Mouse (Mus musculus): ENCODE results near the gene Secisbp2. TPM values are rescaled to one million over a fixed set of nuclear protein-coding genes. Genes with fewer than 3 reads are reported as not detected.
"Not testable (repeated sequence)": the region's sequence is repeated elsewhere in the genome, so short reads cannot be mapped to it uniquely, and the experiment has no call there.

Secisbp2 gene
- polyA plus RNA-seq, 1 experiment: 19.7 TPM

DNA sequence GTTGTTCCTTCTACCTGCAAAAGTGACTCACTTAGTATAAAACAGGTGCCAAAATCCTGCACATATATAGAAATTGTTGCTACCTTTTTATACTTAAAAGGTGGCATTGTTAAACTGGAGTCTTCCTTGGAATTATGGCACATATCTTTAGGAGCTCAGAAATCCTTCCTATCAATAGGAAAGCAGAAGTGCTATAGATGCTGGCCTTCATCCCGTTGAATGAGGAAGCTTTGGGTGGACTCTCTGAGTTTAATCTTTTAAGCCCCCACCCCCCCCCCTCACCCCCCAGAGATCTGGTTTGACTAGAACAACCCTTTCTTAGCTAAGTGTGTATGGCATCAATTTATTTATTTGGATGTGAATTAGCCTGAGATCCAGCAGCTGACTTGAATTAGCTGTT, 1.8 kb upstream of the Secisbp2 start:
- H3K4me1 ChIP-seq (ENCODE audit: control insufficient read depth, insufficient read depth, low read length): peaks cover 2% of the 10 kb centered on the region
- H3K27me3 ChIP-seq (ENCODE audit: control insufficient read depth, insufficient read depth, low read length): no peaks in the 10 kb centered on the region
- no peak for TF ChIP-seq CTCF (IDR thresholded peaks at IDR 0.05; ENCODE audit: control insufficient read depth, insufficient read depth, insufficient replicate concordance, low read depth, low read length)
- TF ChIP-seq POLR2A (IDR thresholded peaks at IDR 0.05; ENCODE audit: control insufficient read depth, low read depth, low read length): no peak
- no peak overlapping the region for H3K4me3 ChIP-seq (ENCODE audit: control insufficient read depth, low read depth, low read length)
- H3K36me3 ChIP-seq (ENCODE audit: control insufficient read depth, insufficient read depth, low read length): peaks cover 4% of the 10 kb centered on the region
- no peak overlapping the region for H3K27ac ChIP-seq (ENCODE audit: control insufficient read depth, insufficient read depth, low read depth, low read length)

DNA sequence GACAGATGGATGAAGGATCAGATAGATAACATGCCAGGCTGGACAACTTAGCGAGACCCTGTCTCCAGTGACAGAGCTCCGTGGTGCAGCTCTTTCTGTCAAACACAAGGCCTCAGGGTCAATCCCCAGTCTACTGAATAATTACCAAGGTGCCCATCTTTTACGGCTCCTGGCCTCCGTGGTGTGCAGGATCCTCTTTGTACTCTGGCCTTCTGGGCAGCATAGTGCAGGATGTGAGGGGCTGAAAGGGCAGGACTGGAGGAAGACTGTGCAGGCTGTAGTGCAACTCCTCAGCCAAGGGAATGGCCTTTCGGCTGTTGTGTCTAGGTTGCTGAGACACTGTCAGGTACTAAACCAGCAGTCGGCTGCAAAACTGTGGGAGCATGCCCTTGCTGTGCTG, 1.7 kb downstream of the Secisbp2 start:
- Histone ChIP-seq H3K4me3 (ENCODE audit: control insufficient read depth, low read depth, low read length) (no peak overlapping the region), H3K36me3 (ENCODE audit: control insufficient read depth, insufficient read depth, low read length) (peaks cover 4% of the 10 kb centered on the region), H3K27ac (ENCODE audit: control insufficient read depth, insufficient read depth, low read depth, low read length) (no peak overlapping the region), H3K27me3 (ENCODE audit: control insufficient read depth, insufficient read depth, low read length) (no peaks in the 10 kb centered on the region), H3K4me1 (ENCODE audit: control insufficient read depth, insufficient read depth, low read length) (peaks cover 2% of the 10 kb centered on the region)
- TF ChIP-seq CTCF (IDR thresholded peaks at IDR 0.05; ENCODE audit: control insufficient read depth, insufficient read depth, insufficient replicate concordance, low read depth, low read length) (no peak), POLR2A (IDR thresholded peaks at IDR 0.05; ENCODE audit: control insufficient read depth, low read depth, low read length) (no peak)

DNA sequence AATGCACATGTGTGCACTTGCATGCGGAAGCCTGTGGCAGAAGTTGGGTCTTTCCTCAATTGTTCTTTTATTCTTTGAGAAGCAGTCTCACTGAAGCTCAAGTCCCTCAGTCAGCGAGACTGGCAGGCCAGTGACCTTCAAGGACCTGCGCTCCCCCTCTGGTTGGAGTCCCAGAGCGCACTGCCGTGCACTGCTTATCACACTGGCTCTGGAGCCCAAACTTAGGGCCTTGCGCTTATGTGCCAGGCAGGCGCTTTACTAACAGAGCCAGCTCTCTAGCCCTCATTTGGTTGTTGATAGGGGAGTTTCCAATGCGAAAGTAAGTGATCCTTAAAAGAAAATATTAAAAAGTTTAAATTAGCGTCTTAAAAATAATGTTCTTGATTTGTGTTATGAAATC, 2.5 kb downstream of the Secisbp2 start:
- Histone ChIP-seq H3K27ac (ENCODE audit: control insufficient read depth, insufficient read depth, low read depth, low read length) (no peak overlapping the region), H3K36me3 (ENCODE audit: control insufficient read depth, insufficient read depth, low read length) (peaks cover 4% of the 10 kb centered on the region), H3K4me3 (ENCODE audit: control insufficient read depth, low read depth, low read length) (no peak overlapping the region), H3K27me3 (ENCODE audit: control insufficient read depth, insufficient read depth, low read length) (no peaks in the 10 kb centered on the region), H3K4me1 (ENCODE audit: control insufficient read depth, insufficient read depth, low read length) (peaks cover 2% of the 10 kb centered on the region)
- no peak for TF ChIP-seq POLR2A (IDR thresholded peaks at IDR 0.05; ENCODE audit: control insufficient read depth, low read depth, low read length)
- TF ChIP-seq CTCF (IDR thresholded peaks at IDR 0.05; ENCODE audit: control insufficient read depth, insufficient read depth, insufficient replicate concordance, low read depth, low read length): no peak

DNA sequence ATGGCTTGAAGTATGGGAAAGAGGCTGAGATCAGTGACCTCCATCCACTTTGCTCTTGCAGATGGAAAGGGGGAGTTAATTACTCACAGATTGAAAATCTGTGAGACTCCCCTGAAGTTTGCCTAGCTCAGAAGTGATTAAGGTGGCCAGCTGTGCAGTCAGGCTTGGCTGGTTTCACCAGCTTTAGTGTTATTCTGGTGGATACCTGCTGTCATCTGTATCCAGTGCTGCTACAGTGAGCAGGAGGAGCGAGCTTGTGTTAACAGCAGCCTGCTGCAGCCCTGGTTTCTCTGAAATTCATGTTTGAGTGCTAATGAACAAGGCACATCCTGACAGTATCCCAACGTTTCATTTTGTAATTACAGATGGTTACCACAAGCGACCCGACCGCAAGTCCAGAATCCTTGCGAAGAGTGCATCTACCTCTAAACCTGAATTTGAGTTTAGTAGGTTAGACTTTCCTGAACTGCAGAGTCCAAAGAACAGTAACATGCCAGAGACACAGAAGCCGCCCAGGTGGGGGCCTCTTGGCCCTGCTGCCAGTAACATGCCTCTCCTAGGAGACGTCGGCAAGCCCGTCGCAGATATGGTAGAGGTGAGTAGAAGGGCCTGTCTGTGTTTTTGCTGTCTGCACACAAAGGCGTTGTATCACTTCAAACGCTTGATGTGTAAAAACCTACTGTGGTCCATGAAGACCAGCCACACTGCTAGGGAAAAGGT, 5.2 kb downstream of the Secisbp2 start:
- peaks cover 2% of the 10 kb centered on the region for H3K4me1 ChIP-seq (ENCODE audit: control insufficient read depth, insufficient read depth, low read length)
- TF ChIP-seq CTCF (IDR thresholded peaks at IDR 0.05; ENCODE audit: control insufficient read depth, insufficient read depth, insufficient replicate concordance, low read depth, low read length) (no peak), POLR2A (IDR thresholded peaks at IDR 0.05; ENCODE audit: control insufficient read depth, low read depth, low read length) (no peak)
- no peaks in the 10 kb centered on the region for H3K27me3 ChIP-seq (ENCODE audit: control insufficient read depth, insufficient read depth, low read length)
- H3K36me3 ChIP-seq (ENCODE audit: control insufficient read depth, insufficient read depth, low read length): peaks cover 8% of the 10 kb centered on the region
- no peak overlapping the region for H3K27ac ChIP-seq (ENCODE audit: control insufficient read depth, insufficient read depth, low read depth, low read length)
- no peak overlapping the region for H3K4me3 ChIP-seq (ENCODE audit: control insufficient read depth, low read depth, low read length)

DNA sequence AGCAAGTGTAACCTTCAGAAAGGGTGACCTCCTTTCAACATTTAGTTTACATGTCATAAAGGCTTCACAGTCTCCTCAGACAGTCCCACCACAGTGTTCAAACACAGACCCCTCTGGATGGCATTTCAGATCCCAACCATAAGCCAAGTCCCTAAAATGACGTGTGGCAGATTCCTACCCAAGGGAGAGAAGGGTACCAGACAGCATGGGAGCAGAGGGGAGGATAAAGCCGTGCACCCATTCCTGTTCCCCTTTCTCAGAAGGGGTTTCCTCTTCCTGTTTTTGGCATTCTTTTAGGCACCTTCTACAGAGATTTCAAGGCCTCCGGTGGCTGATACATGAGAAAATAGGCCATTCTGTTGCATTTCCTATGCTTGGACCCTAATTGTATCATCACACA, 6.6 kb downstream of the Secisbp2 start:
- H3K36me3 ChIP-seq (ENCODE audit: control insufficient read depth, insufficient read depth, low read length): peaks cover 13% of the 10 kb centered on the region
- H3K4me1 ChIP-seq (ENCODE audit: control insufficient read depth, insufficient read depth, low read length): no peaks in the 10 kb centered on the region
- H3K27ac ChIP-seq (ENCODE audit: control insufficient read depth, insufficient read depth, low read depth, low read length): no peak overlapping the region
- no peaks in the 10 kb centered on the region for H3K27me3 ChIP-seq (ENCODE audit: control insufficient read depth, insufficient read depth, low read length)
- no peak for TF ChIP-seq POLR2A (IDR thresholded peaks at IDR 0.05; ENCODE audit: control insufficient read depth, low read depth, low read length)
- TF ChIP-seq CTCF (IDR thresholded peaks at IDR 0.05; ENCODE audit: control insufficient read depth, insufficient read depth, insufficient replicate concordance, low read depth, low read length): no peak
- H3K4me3 ChIP-seq (ENCODE audit: control insufficient read depth, low read depth, low read length): no peak overlapping the region

DNA sequence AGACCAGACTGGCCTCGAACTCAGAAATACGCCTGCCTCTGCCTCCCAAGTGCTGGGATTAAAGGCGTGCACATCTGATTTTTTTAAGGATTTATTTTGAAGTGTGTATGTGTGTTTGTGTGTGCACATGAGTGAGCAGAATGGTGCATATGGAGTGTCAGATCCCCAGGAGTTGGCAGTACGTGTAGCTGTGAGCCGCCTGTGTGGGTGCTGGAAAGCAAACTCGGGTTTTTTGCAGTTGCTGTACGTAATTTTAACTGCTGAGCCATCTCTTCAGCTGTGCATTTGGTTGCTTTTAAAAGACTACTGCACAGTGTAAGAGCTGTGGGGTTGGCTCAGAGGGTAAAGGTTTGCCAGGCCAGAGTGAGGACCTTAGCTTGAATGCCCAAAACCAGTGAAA, 8.1 kb downstream of the Secisbp2 start:
- Histone ChIP-seq H3K27me3 (ENCODE audit: control insufficient read depth, insufficient read depth, low read length) (no peaks in the 10 kb centered on the region), H3K36me3 (ENCODE audit: control insufficient read depth, insufficient read depth, low read length) (peaks cover 12% of the 10 kb centered on the region), H3K4me3 (ENCODE audit: control insufficient read depth, low read depth, low read length) (no peak overlapping the region), H3K4me1 (ENCODE audit: control insufficient read depth, insufficient read depth, low read length) (no peaks in the 10 kb centered on the region), H3K27ac (ENCODE audit: control insufficient read depth, insufficient read depth, low read depth, low read length) (no peak overlapping the region)
- no peak for TF ChIP-seq CTCF (IDR thresholded peaks at IDR 0.05; ENCODE audit: control insufficient read depth, insufficient read depth, insufficient replicate concordance, low read depth, low read length)
- TF ChIP-seq POLR2A (IDR thresholded peaks at IDR 0.05; ENCODE audit: control insufficient read depth, low read depth, low read length): no peak

DNA sequence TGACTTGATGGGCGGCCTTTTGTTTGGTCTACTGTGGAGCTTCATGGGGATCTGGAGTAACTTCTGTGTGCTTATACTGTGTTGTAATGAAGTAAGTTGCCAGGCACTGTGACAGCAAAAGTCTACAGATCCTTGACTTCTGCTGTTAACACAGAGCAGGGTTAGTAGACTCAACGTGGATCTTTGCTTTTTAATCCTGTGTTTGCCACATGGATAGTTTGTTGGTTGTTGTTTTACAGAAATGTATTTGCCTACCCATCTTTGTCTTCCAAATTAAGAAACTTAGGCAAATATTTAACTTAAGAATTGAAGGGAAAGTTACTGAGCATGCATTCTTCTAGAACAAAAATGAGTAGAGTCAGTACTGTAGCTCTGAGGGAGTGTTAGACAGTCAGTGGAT, 12.1 kb downstream of the Secisbp2 start:
- Histone ChIP-seq H3K27me3 (ENCODE audit: control insufficient read depth, insufficient read depth, low read length) (no peaks in the 10 kb centered on the region), H3K4me1 (ENCODE audit: control insufficient read depth, insufficient read depth, low read length) (no peaks in the 10 kb centered on the region), H3K27ac (ENCODE audit: control insufficient read depth, insufficient read depth, low read depth, low read length) (no peak overlapping the region), H3K36me3 (ENCODE audit: control insufficient read depth, insufficient read depth, low read length) (peaks cover 12% of the 10 kb centered on the region), H3K4me3 (ENCODE audit: control insufficient read depth, low read depth, low read length) (no peak overlapping the region)
- no peak for TF ChIP-seq POLR2A (IDR thresholded peaks at IDR 0.05; ENCODE audit: control insufficient read depth, low read depth, low read length)
- TF ChIP-seq CTCF (IDR thresholded peaks at IDR 0.05; ENCODE audit: control insufficient read depth, insufficient read depth, insufficient replicate concordance, low read depth, low read length): no peak

DNA sequence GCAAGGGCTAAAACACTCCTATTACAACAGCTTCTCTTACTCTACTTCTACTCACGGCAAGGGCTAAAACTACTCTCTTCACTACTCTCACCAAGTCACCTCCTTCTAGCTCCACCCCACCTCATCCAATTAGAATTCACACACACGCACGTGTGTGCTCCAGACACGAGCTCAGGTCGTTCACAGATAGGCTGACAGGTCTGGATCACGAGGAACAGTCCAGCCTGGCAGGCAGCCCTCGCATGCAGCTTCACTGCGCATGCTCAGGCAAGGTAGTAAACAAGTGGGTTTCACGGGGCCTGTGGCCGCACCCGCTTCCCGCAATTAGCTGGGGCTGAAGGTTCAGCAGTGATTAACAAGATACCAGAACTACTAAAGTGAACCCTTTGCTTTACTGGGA, 16.7 kb downstream of the Secisbp2 start:
- H3K36me3 ChIP-seq (ENCODE audit: control insufficient read depth, insufficient read depth, low read length); H3K27ac ChIP-seq (ENCODE audit: control insufficient read depth, insufficient read depth, low read depth, low read length); H3K4me3 ChIP-seq (ENCODE audit: control insufficient read depth, low read depth, low read length); H3K4me1 ChIP-seq (ENCODE audit: control insufficient read depth, insufficient read depth, low read length); H3K27me3 ChIP-seq (ENCODE audit: control insufficient read depth, insufficient read depth, low read length): not testable (repeated sequence)
